Mouse (Mus musculus): ENCODE measurements around the gene D10Wsu102e. TPM values are rescaled to one million over a fixed set of nuclear protein-coding genes. Genes with fewer than 3 reads are reported as not detected.

The D10Wsu102e gene
- 0.54 TPM for polyA plus RNA-seq (2017; shearing (Covaris generic))

GRCm38 (mm10) chr10:83359956-83360355 is at the start of gene D10Wsu102e:
Gene D10Wsu102e (plus strand): TSS chr10:83360221.

DNA sequence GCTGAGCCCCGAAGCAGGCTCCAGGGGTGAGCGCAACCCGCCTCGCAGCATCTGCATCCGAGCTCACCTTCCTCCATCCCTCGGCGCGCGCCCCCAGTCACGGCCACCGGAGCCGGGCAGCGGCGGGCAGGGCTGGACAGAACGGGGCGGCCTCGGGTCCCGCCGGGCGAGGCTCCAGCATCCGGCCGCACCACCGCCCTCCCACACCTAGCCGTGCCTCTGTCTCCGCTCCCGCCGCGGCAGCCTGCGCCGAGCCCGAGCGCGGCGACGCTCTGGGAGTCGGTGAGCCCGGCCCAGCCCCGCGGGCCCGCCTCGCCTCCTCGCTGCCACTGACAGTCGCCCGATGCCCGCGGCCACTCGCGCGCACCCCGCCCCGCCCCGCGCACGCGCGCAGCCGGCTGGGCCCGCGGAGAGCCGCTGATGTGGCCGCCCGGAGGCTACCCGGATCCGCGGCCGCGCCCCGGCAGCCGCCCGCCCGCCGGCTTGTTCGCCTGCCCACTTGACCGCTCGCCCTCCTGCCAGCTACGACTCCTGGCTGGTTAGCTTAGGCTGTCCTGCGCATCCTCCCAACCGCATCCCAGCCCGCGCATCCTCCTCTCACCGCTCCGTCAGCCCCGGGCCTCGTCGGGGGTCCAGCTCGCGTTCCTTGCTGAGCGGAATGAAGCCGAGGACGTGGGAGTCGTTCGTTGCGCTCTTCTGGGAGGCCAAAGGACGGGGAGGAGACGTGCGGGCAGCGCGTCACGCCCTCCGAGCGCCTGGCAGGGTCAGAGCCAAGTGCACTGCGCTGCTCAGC is 22.7 kb upstream of the D10Wsu102e start, which contains the start of gene Slc41a2:
Gene Slc41a2 (minus strand): TSS at position 724 of the 793 bp plus-strand sequence.

DNA sequence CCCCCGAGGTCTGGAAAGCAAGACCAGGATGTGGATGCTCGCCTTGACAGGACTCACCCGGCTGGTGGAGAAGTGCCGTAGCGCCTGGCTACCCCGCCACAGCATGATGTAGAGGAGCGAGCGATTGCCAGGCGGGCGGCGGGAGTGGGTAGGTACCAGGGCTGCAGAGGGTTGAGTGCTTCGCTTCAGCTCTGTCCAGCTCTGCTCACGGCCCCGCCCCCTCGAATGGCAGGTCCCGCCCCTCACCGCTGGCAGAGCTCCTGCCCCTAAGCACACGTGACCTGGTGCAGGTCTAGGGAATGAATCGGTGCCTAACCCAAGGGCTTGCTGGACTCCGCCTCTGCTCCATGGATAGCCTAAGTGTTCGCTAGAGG is 173.9 kb downstream of the D10Wsu102e start, which contains the start of gene Aldh1l2:
Gene Aldh1l2 (minus strand): TSS at position 231 of the 374 bp plus-strand sequence.

Other genes with a start within 250 kb of the D10Wsu102e start
- 7.2 TPM for gene Slc41a2, start 22.3 kb upstream of the D10Wsu102e start, polyA plus RNA-seq (2017; shearing (Covaris generic))
- gene Aldh1l2, start 173.9 kb downstream of the D10Wsu102e start, polyA plus RNA-seq (2017; shearing (Covaris generic)) = 0.39 TPM
- 43.6 TPM for gene Washc4, start 183.5 kb downstream of the D10Wsu102e start, polyA plus RNA-seq (2017; shearing (Covaris generic))

Data from effector memory CD4-positive, alpha-beta T cell, adult 7 months (primary cell).